Mouse (Mus musculus) c-Kit-positive CD71-negative TER-119-negative erythroid progenitor cells, embryonic 14.5 days (primary cell): Measurements from ENCODE around the gene Tnp1.

ENCODE experiments used
- DNase-seq: peaks from one replicate; pipeline ENCODE4 v3.0.0-alpha.2; 2013; ENCODE audit warnings: low read depth

Tnp1 gene

GRCm38 (mm10) chr1:73004890-73005289, 10.8 kb downstream of the Tnp1 start:
- DNase-seq: no peak

- no peak for DNase-seq
Observed at GRCm38 (mm10) chr1:73002637-73003036, 13.1 kb downstream of the Tnp1 start.

DNA sequence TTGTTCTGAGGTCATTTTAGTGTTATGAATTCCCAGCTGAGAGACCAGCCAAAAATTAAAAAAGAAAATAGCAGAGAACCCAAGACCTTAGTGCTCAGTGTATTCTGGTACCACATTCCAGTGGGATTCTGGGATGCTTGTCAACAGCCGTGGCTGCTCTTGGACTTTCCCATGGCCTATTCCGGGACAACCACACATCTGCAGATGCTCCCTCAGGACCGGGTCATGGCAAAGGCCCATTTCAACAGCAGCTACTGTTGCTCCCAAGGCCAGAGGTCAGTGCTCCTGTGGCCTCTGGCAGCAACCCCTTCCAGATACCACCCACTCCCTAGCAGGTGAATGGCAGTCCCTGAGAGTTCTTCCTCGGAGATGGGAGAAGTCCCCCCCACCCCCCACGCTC, 13.7 kb downstream of the Tnp1 start:
- DNase-seq: no peak

DNA sequence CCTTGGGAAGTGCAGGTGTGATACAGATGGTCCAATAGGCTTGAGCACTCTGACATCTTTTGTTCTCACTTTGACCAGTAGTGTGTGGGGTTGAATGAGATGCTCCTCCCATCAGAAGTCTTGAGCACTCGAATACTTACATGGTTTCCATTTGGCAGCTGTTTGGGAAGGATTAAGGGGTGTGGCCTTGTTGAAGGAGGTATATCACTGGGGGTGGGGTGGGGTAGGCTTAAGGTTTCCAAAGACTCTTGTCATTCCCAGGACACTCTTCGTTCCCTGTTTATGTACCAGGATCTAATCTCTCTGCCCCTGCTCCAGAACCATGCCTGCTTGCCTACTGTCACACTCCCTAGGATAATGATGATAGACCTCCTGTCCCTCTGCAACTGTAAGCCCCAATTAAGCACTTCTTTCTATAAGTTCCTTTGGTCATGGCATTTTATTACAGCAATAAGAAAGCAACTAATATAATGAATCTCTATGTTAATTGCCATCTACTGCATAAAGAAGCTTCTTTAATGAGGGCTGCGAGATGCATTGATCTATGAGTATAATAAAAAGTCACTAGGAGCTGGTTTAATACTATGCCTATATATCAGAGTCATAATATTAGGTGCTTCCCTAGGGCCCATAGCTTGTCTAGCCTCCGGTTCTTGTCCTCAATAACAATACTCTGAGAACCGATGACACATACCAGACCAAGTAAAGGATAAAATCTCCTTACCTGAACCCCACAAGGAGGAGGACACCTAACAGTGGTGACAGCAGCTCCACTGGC, 20.8 kb downstream of the Tnp1 start:
- no peak for DNase-seq

DNA sequence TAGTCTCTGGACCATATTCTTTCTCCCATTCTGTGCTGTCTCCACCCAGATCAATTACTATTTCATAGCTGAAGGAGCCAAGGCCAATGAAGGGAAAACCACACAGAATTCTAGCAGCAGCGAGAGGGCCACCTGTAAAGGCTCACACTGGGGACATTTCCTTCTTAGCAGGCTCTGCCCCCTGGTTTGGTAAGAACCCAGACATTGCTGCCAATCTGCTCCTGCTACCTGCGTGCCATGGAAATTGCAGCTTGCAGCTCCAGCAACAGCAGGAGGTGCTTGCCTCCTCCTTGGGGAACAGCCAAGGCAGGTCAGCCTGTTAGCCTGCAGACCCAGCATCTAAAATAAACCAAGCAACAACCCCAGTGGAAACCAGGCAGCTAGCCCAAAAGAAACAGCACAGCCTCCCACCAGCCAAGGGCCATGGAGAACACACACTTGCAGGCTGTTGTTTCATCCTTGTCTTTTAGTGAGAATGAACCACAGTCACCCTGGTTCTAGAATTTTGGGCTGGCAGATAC, 22.7 kb downstream of the Tnp1 start:
- DNase-seq: no peak

DNA sequence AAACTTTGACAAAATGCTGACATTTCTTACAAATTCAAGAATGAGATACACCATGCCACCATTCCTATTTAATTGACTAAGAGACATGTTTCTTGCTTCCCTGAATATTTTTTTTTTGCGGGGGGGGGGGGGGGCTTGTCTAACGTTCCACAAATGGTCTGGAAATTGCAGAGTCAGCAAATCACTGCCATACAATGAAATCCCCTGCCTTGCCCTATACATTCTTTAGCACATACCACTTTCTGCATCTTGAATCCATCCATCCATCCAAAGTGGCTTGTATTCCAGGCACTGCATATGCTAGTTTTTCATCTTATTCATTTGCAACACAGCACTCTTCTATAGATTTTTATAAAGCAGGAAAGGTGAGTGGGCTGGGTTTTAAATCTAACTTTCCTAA, 23.5 kb downstream of the Tnp1 start:
- no peak for DNase-seq

- DNase-seq: no peak
Observed at GRCm38 (mm10) chr1:72988904-72989303, 26.8 kb downstream of the Tnp1 start.

DNA sequence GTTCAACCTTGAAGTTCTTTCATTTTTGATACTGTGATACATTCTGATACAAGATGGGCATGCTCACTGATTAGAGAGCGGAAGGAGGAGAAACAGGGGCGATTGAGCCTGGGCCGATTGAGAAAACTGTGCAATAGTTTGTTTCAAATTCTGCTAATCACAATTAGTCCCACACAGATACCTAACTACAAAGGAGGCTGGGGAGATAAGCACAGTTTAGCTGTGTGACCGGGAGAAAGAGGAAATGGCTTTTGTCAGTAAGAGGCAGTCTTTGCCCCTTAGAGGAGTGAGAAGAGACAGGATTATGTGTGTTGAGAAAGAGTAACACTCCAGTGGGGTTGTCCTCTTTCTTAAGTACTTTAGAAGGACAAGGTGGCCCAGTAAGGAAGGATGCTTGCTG, 29.0 kb downstream of the Tnp1 start:
- no peak for DNase-seq

- no peak for DNase-seq
Observed at GRCm38 (mm10) chr1:72978956-72979355, 36.8 kb downstream of the Tnp1 start.

DNA sequence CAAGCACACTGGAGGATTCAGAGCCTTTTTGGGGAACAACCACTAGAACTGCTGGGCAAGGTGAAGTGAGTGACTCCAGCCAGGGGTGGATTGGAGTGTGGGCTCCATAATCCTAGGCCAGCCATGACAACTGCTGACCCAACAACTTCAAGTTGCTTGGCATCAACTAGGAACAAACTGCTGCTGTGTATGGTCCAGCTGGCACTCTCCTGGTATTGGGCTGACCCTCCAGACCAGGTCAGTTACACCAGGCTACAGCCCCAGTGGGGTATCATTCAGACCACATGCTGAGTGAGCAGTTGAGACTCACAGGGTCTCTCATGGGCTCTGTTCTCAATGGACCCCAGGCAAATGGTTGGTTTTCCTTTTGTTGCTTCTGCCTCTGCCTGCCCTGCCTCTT, 41.5 kb downstream of the Tnp1 start:
- no peak for DNase-seq

DNA sequence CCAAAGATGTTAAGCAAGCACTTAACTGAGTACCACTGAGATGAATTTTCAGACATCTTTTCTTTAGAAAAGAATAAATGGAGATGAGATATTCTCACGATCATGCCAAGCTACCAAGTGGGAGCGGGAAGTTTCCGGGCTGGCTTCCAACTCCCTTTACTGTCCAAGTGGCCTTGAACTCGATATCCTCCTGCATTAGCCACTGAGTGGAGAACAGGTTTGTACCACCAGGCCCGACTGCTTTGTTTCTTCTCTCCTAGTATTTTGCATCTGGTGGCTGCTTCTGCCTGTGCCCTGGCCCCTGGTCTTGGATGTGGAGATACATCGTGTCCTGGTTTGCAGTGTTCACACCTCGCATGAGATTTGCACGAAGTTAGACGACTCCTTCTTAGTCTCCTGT, 45.2 kb downstream of the Tnp1 start:
- DNase-seq: no peak

GRCm38 (mm10) chr1:72969113-72969812, 46.4 kb downstream of the Tnp1 start:
- no peak for DNase-seq

- no peak for DNase-seq
Observed at GRCm38 (mm10) chr1:72966423-72966822, 49.3 kb downstream of the Tnp1 start.
